Mouse (Mus musculus): Measurements from ENCODE around the gene Galnt10. TPM values are rescaled to one million over a fixed set of nuclear protein-coding genes. Genes with fewer than 3 reads are reported as not detected.
A peak's percentile ranks its signal among the peaks of the same experiment; 100 is the strongest.

The Galnt10 gene
- total RNA-seq (2021), result 10 to 100 TPM; 12.2 to 13.0 TPM

- intact Hi-C loops (cut with DNase I), result loop anchor here (2.0 to 5.0 kb wide), 4 partner anchors 28 to 98 kb away; no protein-coding TSS in a partner anchor
Observed at GRCm38 (mm10) chr11:57645018-57645559, at the start of gene Galnt10. Gene Galnt10, plus strand, starts transcription at chr11:57645442.

GRCm38 (mm10) chr11:57595899-57596298 lies 49.3 kb upstream of the Galnt10 start:
- intact Hi-C loops (cut with DNase I), result no loop called here

More at GRCm38 (mm10) chr11:57645018-57645559, at the start of gene Galnt10:
- DNase-seq, result peak; percentile 92

GRCm38 (mm10) chr11:57598161-57598560 lies 47.1 kb upstream of the Galnt10 start:
- intact Hi-C loops (cut with DNase I), result no loop called here
- peak; percentile 64 to 67 for DNase-seq

More at GRCm38 (mm10) chr11:57595899-57596298, 49.3 kb upstream of the Galnt10 start:
- DNase-seq, result no peak

- DNase-seq, result no peak
- intact Hi-C loops (cut with DNase I), result no loop called here
Observed at GRCm38 (mm10) chr11:57599304-57599703, 45.9 kb upstream of the Galnt10 start.

GRCm38 (mm10) chr11:57600113-57600512 lies 45.1 kb upstream of the Galnt10 start:
- intact Hi-C loops (cut with DNase I), result no loop called here
- DNase-seq, result no peak

- intact Hi-C loops (cut with DNase I), result no loop called here
- DNase-seq, result peak; percentile 57 to 59
Observed at GRCm38 (mm10) chr11:57600621-57601121, 44.6 kb upstream of the Galnt10 start.

- intact Hi-C loops (cut with DNase I), result no loop called here
- peak; percentile 17 to 30 for DNase-seq
Observed at GRCm38 (mm10) chr11:57601806-57602455, 43.3 kb upstream of the Galnt10 start.

GRCm38 (mm10) chr11:57605086-57605485 lies 40.2 kb upstream of the Galnt10 start:
- intact Hi-C loops (cut with DNase I), result no loop called here
- DNase-seq, result no peak

- intact Hi-C loops (cut with DNase I), result no loop called here
- DNase-seq, result no peak
Observed at GRCm38 (mm10) chr11:57605660-57606059, 39.6 kb upstream of the Galnt10 start.

GRCm38 (mm10) chr11:57614502-57614901 lies 30.7 kb upstream of the Galnt10 start:
- intact Hi-C loops (cut with DNase I), result no loop called here
- no peak for DNase-seq

- intact Hi-C loops (cut with DNase I), result loop anchor here (5.0 kb wide), 2 partner anchors 68 to 107 kb away; no protein-coding TSS in a partner anchor
- no peak for DNase-seq
Observed at GRCm38 (mm10) chr11:57615286-57615685, 30.0 kb upstream of the Galnt10 start.

GRCm38 (mm10) chr11:57615871-57616270 lies 29.4 kb upstream of the Galnt10 start:
- no peak for DNase-seq
- intact Hi-C loops (cut with DNase I), result loop anchor here (2.0 to 5.0 kb wide), 3 partner anchors 29 to 106 kb away; partner anchors contain the start of gene Galnt10

GRCm38 (mm10) chr11:57617526-57618264 lies 27.5 kb upstream of the Galnt10 start:
- intact Hi-C loops (cut with DNase I), result loop anchor here (1.0 to 5.0 kb wide), 4 partner anchors 27 to 161 kb away; partner anchors contain the start of gene Galnt10
- peak; percentile 67 to 68 for DNase-seq

GRCm38 (mm10) chr11:57621472-57621871 lies 23.8 kb upstream of the Galnt10 start:
- no peak for DNase-seq
- intact Hi-C loops (cut with DNase I), result loop anchor here (10.0 kb wide), 1 partner anchor 313 kb away; no protein-coding TSS in a partner anchor

GRCm38 (mm10) chr11:57621876-57622275 lies 23.4 kb upstream of the Galnt10 start:
- no peak for DNase-seq
- intact Hi-C loops (cut with DNase I), result loop anchor here (10.0 kb wide), 1 partner anchor 313 kb away; no protein-coding TSS in a partner anchor

- intact Hi-C loops (cut with DNase I), result loop anchor here (10.0 kb wide), 1 partner anchor 310 kb away; no protein-coding TSS in a partner anchor
- DNase-seq, result no peak
Observed at GRCm38 (mm10) chr11:57624490-57624893, 20.8 kb upstream of the Galnt10 start.

- DNase-seq, result no peak
- intact Hi-C loops (cut with DNase I), result loop anchor here (10.0 kb wide), 1 partner anchor 309 kb away; no protein-coding TSS in a partner anchor
Observed at GRCm38 (mm10) chr11:57625465-57625864, 19.8 kb upstream of the Galnt10 start.

GRCm38 (mm10) chr11:57627086-57627735 lies 18.0 kb upstream of the Galnt10 start:
- DNase-seq, result peak; percentile 49 to 65
- intact Hi-C loops (cut with DNase I), result loop anchor here (10.0 kb wide), 1 partner anchor 308 kb away; no protein-coding TSS in a partner anchor

- DNase-seq, result no peak
- intact Hi-C loops (cut with DNase I), result no loop called here
Observed at GRCm38 (mm10) chr11:57631805-57632485, 13.3 kb upstream of the Galnt10 start.

- DNase-seq, result no peak
- intact Hi-C loops (cut with DNase I), result no loop called here
Observed at GRCm38 (mm10) chr11:57633006-57633405, 12.2 kb upstream of the Galnt10 start.

Data from heart, postnatal 10 days (tissue).